Mouse (Mus musculus) midbrain, embryonic 15.5 days (tissue): ENCODE measurements around the gene Ttc33. TPM values are rescaled to one million over a fixed set of nuclear protein-coding genes. Genes with fewer than 3 reads are reported as not detected.

Experiments used
- ATAC-seq: fragments of 200-750 bp; cut with Nextera tagmentation; replicated peaks from 2 replicates; pipeline ENCODE4 v1.8.0; 2017; ENCODE audit warnings: moderate TSS enrichment
- H3K27ac ChIP-seq: fragments of 300-500 bp; sonication (generic); 2 replicates; pipeline ENCODE4 v1.5.1; 2015; ENCODE audit warnings: mild to moderate bottlenecking, inconsistent platforms
- H3K27me3 ChIP-seq: fragments of 300-500 bp; sonication (generic); replicated peaks from 2 replicates; pipeline ENCODE4 v1.6.1; 2015; ENCODE audit warnings: inconsistent platforms
- H3K36me3 ChIP-seq: fragments of 300-500 bp; sonication (generic); replicated peaks from 2 replicates; pipeline ENCODE4 v1.6.1; 2015; ENCODE audit warnings: inconsistent platforms
- H3K4me1 ChIP-seq: fragments of 300-500 bp; sonication (generic); 2 replicates; pipeline ENCODE4 v1.6.1; 2015; ENCODE audit warnings: inconsistent platforms
- H3K4me2 ChIP-seq: fragments of 300-500 bp; sonication (generic); 2 replicates; pipeline ENCODE4 v1.6.1; 2015; ENCODE audit warnings: inconsistent platforms, mild to moderate bottlenecking, moderate library complexity
- H3K4me3 ChIP-seq: fragments of 300-500 bp; sonication (generic); 2 replicates; pipeline ENCODE4 v1.5.1; 2015; ENCODE audit warnings: mild to moderate bottlenecking, inconsistent platforms
- H3K9ac ChIP-seq: fragments of 300-500 bp; sonication (generic); 2 replicates; pipeline ENCODE4 v1.6.1; 2015; ENCODE audit warnings: mild to moderate bottlenecking, inconsistent platforms
- H3K9me3 ChIP-seq: fragments of 300-500 bp; sonication (generic); 2 replicates; pipeline ENCODE4 v1.6.1; 2016; ENCODE audit warnings: inconsistent platforms
- WGBS: fragments of 180-500 bp; shearing (Covaris S2); methylation state at CpG from one replicate; pipeline ENCODE4 v1.1.7; 2015; ENCODE audit warnings: mixed read lengths; 5-methylcytosine and 5-hydroxymethylcytosine counted together
- polyA plus RNA-seq: library from polyadenylated mRNA; unstranded; fragments of >200 nt; fragmentation: Nextera tagmentation; extraction: Ambion mirVana; gene quantifications from 2 replicates; pipeline ENCODE4 v1.2.1, GENCODE M21; 2015

Gene Ttc33
- polyA plus RNA-seq, 1 experiment from 2014 or later, result 56.1 TPM

GRCm38 (mm10) chr15:5237012-5237660 lies 51.8 kb downstream of the Ttc33 start:
- 53% methylated on average over 7 of the region's 7 CpGs for WGBS
- peak; percentile 43; the same call in 1 of the 2 replicates for ATAC-seq
- H3K27ac ChIP-seq, result no peak overlapping the region
- no peak overlapping the region for H3K9ac ChIP-seq
- H3K4me3 ChIP-seq, result no peak overlapping the region
- no peaks in the 10 kb centered on the region for H3K36me3 ChIP-seq
- no peaks in the 10 kb centered on the region for H3K9me3 ChIP-seq
- peaks cover 18% of the 10 kb centered on the region for H3K27me3 ChIP-seq
- no peak overlapping the region for H3K4me2 ChIP-seq
- peaks cover 4% of the 10 kb centered on the region for H3K4me1 ChIP-seq

- 84% methylated on average over 7 of the region's 7 CpGs for WGBS
Observed at GRCm38 (mm10) chr15:5238073-5238472, 52.7 kb downstream of the Ttc33 start.

GRCm38 (mm10) chr15:5238553-5238952 lies 53.2 kb downstream of the Ttc33 start:
- H3K4me1 ChIP-seq, result peaks cover 18% of the 10 kb centered on the region
- 92% methylated on average over 4 of the region's 4 CpGs for WGBS
- ATAC-seq, result no peak

More at GRCm38 (mm10) chr15:5238073-5238472, 52.7 kb downstream of the Ttc33 start:
- Histone ChIP-seq H3K9ac (no peak overlapping the region), H3K27ac (no peak overlapping the region), H3K27me3 (peaks cover 26% of the 10 kb centered on the region), H3K4me2 (no peak overlapping the region), H3K9me3 (no peaks in the 10 kb centered on the region), H3K4me3 (no peak overlapping the region), H3K36me3 (no peaks in the 10 kb centered on the region), H3K4me1 (peaks cover 13% of the 10 kb centered on the region)
- ATAC-seq, result no peak

GRCm38 (mm10) chr15:5239361-5239760 lies 54.0 kb downstream of the Ttc33 start:
- peaks cover 39% of the 10 kb centered on the region for H3K27me3 ChIP-seq
- ATAC-seq, result no peak
- no peak overlapping the region for H3K9ac ChIP-seq
- H3K36me3 ChIP-seq, result no peaks in the 10 kb centered on the region
- peaks cover 24% of the 10 kb centered on the region for H3K4me1 ChIP-seq
- H3K4me2 ChIP-seq, result no peak overlapping the region
- no peak overlapping the region for H3K27ac ChIP-seq
- no peak overlapping the region for H3K4me3 ChIP-seq
- no peaks in the 10 kb centered on the region for H3K9me3 ChIP-seq
- 72% methylated on average over 4 of the region's 4 CpGs for WGBS

More at GRCm38 (mm10) chr15:5238553-5238952, 53.2 kb downstream of the Ttc33 start:
- H3K36me3 ChIP-seq, result no peaks in the 10 kb centered on the region
- peaks cover 31% of the 10 kb centered on the region for H3K27me3 ChIP-seq
- no peak overlapping the region for H3K9ac ChIP-seq
- H3K4me2 ChIP-seq, result no peak overlapping the region
- no peak overlapping the region for H3K27ac ChIP-seq
- no peak overlapping the region for H3K4me3 ChIP-seq
- H3K9me3 ChIP-seq, result no peaks in the 10 kb centered on the region

GRCm38 (mm10) chr15:5239901-5240300 lies 54.6 kb downstream of the Ttc33 start:
- Histone ChIP-seq H3K27ac (no peak overlapping the region), H3K4me3 (no peak overlapping the region), H3K27me3 (peaks cover 45% of the 10 kb centered on the region), H3K4me2 (no peak overlapping the region), H3K9me3 (no peaks in the 10 kb centered on the region), H3K4me1 (peaks cover 29% of the 10 kb centered on the region), H3K9ac (no peak overlapping the region), H3K36me3 (no peaks in the 10 kb centered on the region)
- ATAC-seq, result no peak
- 75% methylated on average over 6 of the region's 6 CpGs for WGBS

GRCm38 (mm10) chr15:5240360-5240759 lies 55.0 kb downstream of the Ttc33 start:
- no peak overlapping the region for H3K9ac ChIP-seq
- no peak overlapping the region for H3K27ac ChIP-seq
- 84% methylated on average over 6 of the region's 6 CpGs for WGBS
- H3K4me2 ChIP-seq, result no peak overlapping the region
- peaks cover 49% of the 10 kb centered on the region for H3K27me3 ChIP-seq
- H3K9me3 ChIP-seq, result no peaks in the 10 kb centered on the region
- no peak for ATAC-seq
- H3K4me3 ChIP-seq, result no peak overlapping the region
- H3K4me1 ChIP-seq, result peaks cover 29% of the 10 kb centered on the region
- no peaks in the 10 kb centered on the region for H3K36me3 ChIP-seq

GRCm38 (mm10) chr15:5241304-5242201 lies 56.2 kb downstream of the Ttc33 start:
- Histone ChIP-seq H3K9ac (peak overlapping the region; percentile 55; the same call in 1 of the 2 replicates), H3K27ac (no peak overlapping the region), H3K4me1 (peaks cover 29% of the 10 kb centered on the region), H3K27me3 (peaks cover 56% of the 10 kb centered on the region), H3K9me3 (no peaks in the 10 kb centered on the region), H3K4me2 (peak overlapping the region; percentile 91), H3K36me3 (no peaks in the 10 kb centered on the region), H3K4me3 (peak overlapping the region; percentile 58)
- peak; percentile 43 for ATAC-seq
- WGBS, result 20% methylated on average over 12 of the region's 12 CpGs

GRCm38 (mm10) chr15:5242241-5243035 lies 57.1 kb downstream of the Ttc33 start:
- no peak overlapping the region for H3K27ac ChIP-seq
- peaks cover 59% of the 10 kb centered on the region for H3K27me3 ChIP-seq
- peak overlapping the region; percentile 55 for H3K9ac ChIP-seq
- 3% methylated on average over 61 of the region's 61 CpGs for WGBS
- H3K4me2 ChIP-seq, result peak overlapping the region; percentile 91
- H3K9me3 ChIP-seq, result no peaks in the 10 kb centered on the region
- peaks cover 29% of the 10 kb centered on the region for H3K4me1 ChIP-seq
- H3K36me3 ChIP-seq, result no peaks in the 10 kb centered on the region
- peak overlapping the region; percentile 58 for H3K4me3 ChIP-seq
- ATAC-seq, result peak; percentile 73

- no peak overlapping the region for H3K9ac ChIP-seq
- peak overlapping the region; percentile 58 for H3K4me3 ChIP-seq
Observed at GRCm38 (mm10) chr15:5243036-5243958, 58.0 kb downstream of the Ttc33 start.

GRCm38 (mm10) chr15:5243959-5244905 lies 58.9 kb downstream of the Ttc33 start, which contains the start of gene Ptger4:
Gene Ptger4, minus strand, starts transcription at chr15:5244187.
- WGBS, result 1% methylated on average over 61 of the region's 61 CpGs
- peak; percentile 95 for ATAC-seq

More at GRCm38 (mm10) chr15:5243036-5243958, 58.0 kb downstream of the Ttc33 start:
- Histone ChIP-seq H3K27ac (no peak overlapping the region), H3K4me1 (peaks cover 29% of the 10 kb centered on the region), H3K27me3 (peaks cover 65% of the 10 kb centered on the region), H3K36me3 (no peaks in the 10 kb centered on the region), H3K9me3 (no peaks in the 10 kb centered on the region), H3K4me2 (peak overlapping the region; percentile 91)
- ATAC-seq, result peak; percentile 21; the same call in 1 of the 2 replicates
- 8% methylated on average over 40 of the region's 40 CpGs for WGBS

More at GRCm38 (mm10) chr15:5243959-5244905, 58.9 kb downstream of the Ttc33 start, which contains the start of gene Ptger4:
- Histone ChIP-seq H3K4me1 (peaks cover 29% of the 10 kb centered on the region), H3K9me3 (no peaks in the 10 kb centered on the region), H3K4me2 (peak within 1 kb of the TSS; percentile 91), H3K4me3 (peak within 1 kb of the TSS; percentile 58), H3K27me3 (peaks cover 66% of the 10 kb centered on the region), H3K36me3 (no peaks in the 10 kb centered on the region), H3K27ac (no peak within 1 kb of the TSS), H3K9ac (peak within 1 kb of the TSS; percentile 19; the same call in 1 of the 2 replicates)
